12 mouse cellular contexts compared by ENCODE assay signal in the genomic region with DNA sequence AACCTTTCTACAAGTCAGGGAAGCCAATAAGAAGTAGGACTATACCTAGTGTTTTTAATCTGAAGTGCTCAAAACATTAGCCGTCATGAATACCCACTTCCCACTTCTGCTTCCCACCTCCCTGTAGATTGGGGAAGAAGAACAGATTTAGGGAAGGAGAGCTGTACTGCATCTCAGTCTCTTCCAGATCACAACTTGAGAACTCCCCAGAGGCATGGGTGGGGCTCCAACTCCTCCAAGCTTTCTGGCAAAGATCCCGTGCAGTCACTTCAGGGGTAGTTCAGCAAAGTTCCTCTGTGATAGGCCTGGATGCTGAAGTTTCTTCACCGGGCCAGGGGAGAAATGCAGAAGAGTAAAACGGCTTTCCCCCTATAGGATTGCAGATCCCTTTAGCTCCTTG.
DNase-seq lines count a peak whose midpoint lies in the region; ATAC-seq and TF ChIP-seq lines count a peak whose summit lies in the region.
"Had no signal": no experiment of that assay in that cellular context is flagged by ENCODE, and none has a peak within 500 bp of the region (broad histone marks: within the 10 kb centered on the region; RNA-seq: fewer than 3 reads in every experiment).

No protein-coding gene starts in this region.

- WGBS in liver, adult 2 months, result 79% methylated on average over 4 of the region's 4 CpGs
- WGBS in liver, postnatal 0 days (ENCODE audit: insufficient replicate concordance), result 62% methylated on average over 4 of the region's 4 CpGs
- WGBS in lung, adult 2 months, result 38% methylated on average over 4 of the region's 4 CpGs

- no peak for TF ChIP-seq EP300 in liver, postnatal 0 days (IDR thresholded peaks at IDR 0.05; ENCODE audit: low read depth)

- no peaks in the 10 kb centered on the region for H3K36me3 ChIP-seq in liver, adult 2 months (ENCODE audit: control insufficient read depth, insufficient read depth, low read length)
- H3K36me3 ChIP-seq in liver, postnatal 0 days (replicated peaks; ENCODE audit: insufficient read depth, low read length), result no peaks in the 10 kb centered on the region
- H3K36me3 ChIP-seq: embryonic facial prominence, embryonic 13.5 days; limb, embryonic 12.5 days had no signal

- H3K27me3 ChIP-seq in liver, adult 2 months (ENCODE audit: control insufficient read depth, insufficient read depth, low read length), result no peaks in the 10 kb centered on the region
- no peaks in the 10 kb centered on the region for H3K27me3 ChIP-seq in liver, postnatal 0 days (ENCODE audit: insufficient read depth, low read length)
- H3K27me3 ChIP-seq: embryonic facial prominence, embryonic 13.5 days; limb, embryonic 12.5 days had no signal

- no peak overlapping the region for H3K27ac ChIP-seq in liver, adult 2 months (replicated peaks; ENCODE audit: insufficient read depth, low read depth, low read length)
- H3K27ac ChIP-seq in liver, postnatal 0 days (ENCODE audit: low read depth), result no peak overlapping the region
- H3K27ac ChIP-seq: embryonic facial prominence, embryonic 13.5 days; limb, embryonic 12.5 days had no signal

- DNase-seq in liver, adult 2 months (ENCODE audit: extremely low read depth, low read depth, low spot score), result peak; percentile 47
- no peak for DNase-seq in liver, postnatal 0 days
- DNase-seq in gastrocnemius, adult 8-10 months (ENCODE audit: low spot score in 2 of 2), result peak; percentile 76 to 79
- DNase-seq in lung, adult 2 months, result peak; percentile 60
- peak; percentile 36 for DNase-seq in testis, postnatal 14 days (ENCODE audit: low spot score)
- DNase-seq in retina, postnatal 1 day, result no peak
- no peak for DNase-seq in B cell, adult 2 months
- DNase-seq: cerebellum, adult 11-12 months; midbrain, embryonic 14.5 days had no signal

- no peak overlapping the region for H3K4me2 ChIP-seq in liver, postnatal 0 days (ENCODE audit: low read depth, low read length)
- H3K4me2 ChIP-seq: embryonic facial prominence, embryonic 13.5 days; limb, embryonic 12.5 days had no signal

- H3K4me1 ChIP-seq in liver, adult 2 months (ENCODE audit: control insufficient read depth, insufficient read depth, low read length), result no peaks in the 10 kb centered on the region
- no peaks in the 10 kb centered on the region for H3K4me1 ChIP-seq in liver, postnatal 0 days (ENCODE audit: insufficient read depth)
- H3K4me1 ChIP-seq in lung, adult 2 months (ENCODE audit: control insufficient read depth, insufficient read depth, low read length), result peaks cover 16% of the 10 kb centered on the region
- H3K4me1 ChIP-seq: limb, embryonic 12.5 days had no signal

- no peak for TF ChIP-seq CTCF in liver, adult 2 months (IDR thresholded peaks at IDR 0.05; ENCODE audit: low read depth, low read length)
- TF ChIP-seq CTCF in liver, postnatal 0 days (IDR thresholded peaks at IDR 0.05; ENCODE audit: low read depth), result no peak
- no peak for TF ChIP-seq CTCF in lung, adult 2 months (IDR thresholded peaks at IDR 0.05; ENCODE audit: insufficient read depth, low read length)

- TF ChIP-seq POLR2A in liver, adult 2 months (IDR thresholded peaks at IDR 0.05; ENCODE audit: extremely low read depth, insufficient read depth, low read length), result no peak
- TF ChIP-seq POLR2A in lung, adult 2 months (IDR thresholded peaks at IDR 0.05; ENCODE audit: borderline replicate concordance, extremely low read depth, low read depth, low read length), result no peak

- H3K9me3 ChIP-seq in liver, postnatal 0 days (ENCODE audit: low read length), result no peaks in the 10 kb centered on the region
- H3K9me3 ChIP-seq: embryonic facial prominence, embryonic 13.5 days; limb, embryonic 12.5 days had no signal

- ATAC-seq in liver, postnatal 0 days, result no peak
- ATAC-seq: hindbrain, embryonic 16.5 days had no signal

- no peaks in the 10 kb centered on the region for H3K79me2 ChIP-seq in liver, adult 2 months (ENCODE audit: control insufficient read depth, insufficient read depth, low read length)

- no peak overlapping the region for H3K4me3 ChIP-seq in liver, adult 2 months (ENCODE audit: insufficient read depth, low read depth, low read length)
- H3K4me3 ChIP-seq in liver, postnatal 0 days (ENCODE audit: low read depth, low read length), result no peak overlapping the region
- H3K4me3 ChIP-seq in lung, adult 2 months (replicated peaks; ENCODE audit: extremely low read depth, low read depth, low read length), result no peak overlapping the region
- H3K4me3 ChIP-seq: embryonic facial prominence, embryonic 13.5 days; limb, embryonic 12.5 days had no signal

- H3K9ac ChIP-seq in liver, adult 2 months (ENCODE audit: low read depth, low read length), result no peak overlapping the region
- H3K9ac ChIP-seq in liver, postnatal 0 days (replicated peaks), result no peak overlapping the region
- H3K9ac ChIP-seq: embryonic facial prominence, embryonic 13.5 days; limb, embryonic 12.5 days had no signal

Comparison
In these comparisons a context has a peak if more than half of its experiments do, and no peak if none do; other contexts are left out.
1. DNase-seq: peak in liver, adult 2 months (single experiment), gastrocnemius, adult 8-10 months (2 of 2), lung, adult 2 months (single experiment) and testis, postnatal 14 days (single experiment); none in liver, postnatal 0 days (single experiment), retina, postnatal 1 day (single experiment) and B cell, adult 2 months (0 of 2).